Mouse (Mus musculus): ENCODE measurements around the gene Metrnl. TPM values are rescaled to one million over a fixed set of nuclear protein-coding genes. Genes with fewer than 3 reads are reported as not detected.

Metrnl gene
- polyA plus RNA-seq, 1 experiment from 2014 or later: 21.5 TPM

- Histone ChIP-seq H3K36me3 (ENCODE audit: control insufficient read depth, insufficient read depth, low read length) (no peaks in the 10 kb centered on the region), H3K27me3 (ENCODE audit: control insufficient read depth, insufficient read depth, low read length) (no peaks in the 10 kb centered on the region), H3K4me2 (ENCODE audit: low read depth, low read length) (no peak overlapping the region), H3K27ac (ENCODE audit: low read depth, low read length) (no peak overlapping the region), H3K9ac (replicated peaks; ENCODE audit: low read depth, low read length) (no peak overlapping the region), H3K9me3 (ENCODE audit: control insufficient read depth, low read length) (no peaks in the 10 kb centered on the region), H3K4me1 (ENCODE audit: control insufficient read depth, insufficient read depth, low read length) (no peaks in the 10 kb centered on the region), H3K4me3 (ENCODE audit: low read depth, low read length) (no peak overlapping the region)
- WGBS: 48% methylated on average over 3 of the region's 3 CpGs
- no peak for ATAC-seq (ENCODE audit: low read depth)
Observed at GRCm38 (mm10) chr11:121738616-121739015, 37.3 kb downstream of the Metrnl start.

- 53% methylated on average over 1 of the region's 1 CpGs for WGBS
- H3K9me3 ChIP-seq (ENCODE audit: control insufficient read depth, low read length): no peaks in the 10 kb centered on the region
- no peak for ATAC-seq (ENCODE audit: low read depth)
- H3K4me3 ChIP-seq (ENCODE audit: low read depth, low read length): no peak overlapping the region
- H3K9ac ChIP-seq (replicated peaks; ENCODE audit: low read depth, low read length): no peak overlapping the region
- no peaks in the 10 kb centered on the region for H3K36me3 ChIP-seq (ENCODE audit: control insufficient read depth, insufficient read depth, low read length)
- no peak overlapping the region for H3K27ac ChIP-seq (ENCODE audit: low read depth, low read length)
- no peak overlapping the region for H3K4me2 ChIP-seq (ENCODE audit: low read depth, low read length)
- H3K27me3 ChIP-seq (ENCODE audit: control insufficient read depth, insufficient read depth, low read length): no peaks in the 10 kb centered on the region
- no peaks in the 10 kb centered on the region for H3K4me1 ChIP-seq (ENCODE audit: control insufficient read depth, insufficient read depth, low read length)
Observed at GRCm38 (mm10) chr11:121740906-121741305, 39.6 kb downstream of the Metrnl start.

GRCm38 (mm10) chr11:121741433-121741832, 40.1 kb downstream of the Metrnl start:
- no peak overlapping the region for H3K27ac ChIP-seq (ENCODE audit: low read depth, low read length)
- H3K4me2 ChIP-seq (ENCODE audit: low read depth, low read length): no peak overlapping the region
- H3K27me3 ChIP-seq (ENCODE audit: control insufficient read depth, insufficient read depth, low read length): no peaks in the 10 kb centered on the region
- WGBS: 63% methylated on average over 1 of the region's 1 CpGs
- H3K36me3 ChIP-seq (ENCODE audit: control insufficient read depth, insufficient read depth, low read length): no peaks in the 10 kb centered on the region
- H3K9ac ChIP-seq (replicated peaks; ENCODE audit: low read depth, low read length): no peak overlapping the region
- H3K9me3 ChIP-seq (ENCODE audit: control insufficient read depth, low read length): no peaks in the 10 kb centered on the region
- no peak for ATAC-seq (ENCODE audit: low read depth)
- no peaks in the 10 kb centered on the region for H3K4me1 ChIP-seq (ENCODE audit: control insufficient read depth, insufficient read depth, low read length)
- no peak overlapping the region for H3K4me3 ChIP-seq (ENCODE audit: low read depth, low read length)

GRCm38 (mm10) chr11:121743113-121743512, 41.8 kb downstream of the Metrnl start:
- Histone ChIP-seq H3K4me3 (ENCODE audit: low read depth, low read length) (no peak overlapping the region), H3K9ac (replicated peaks; ENCODE audit: low read depth, low read length) (no peak overlapping the region), H3K4me1 (ENCODE audit: control insufficient read depth, insufficient read depth, low read length) (no peaks in the 10 kb centered on the region), H3K4me2 (ENCODE audit: low read depth, low read length) (no peak overlapping the region), H3K27ac (ENCODE audit: low read depth, low read length) (no peak overlapping the region), H3K36me3 (ENCODE audit: control insufficient read depth, insufficient read depth, low read length) (no peaks in the 10 kb centered on the region), H3K9me3 (ENCODE audit: control insufficient read depth, low read length) (no peaks in the 10 kb centered on the region), H3K27me3 (ENCODE audit: control insufficient read depth, insufficient read depth, low read length) (no peaks in the 10 kb centered on the region)
- 78% methylated on average over 1 of the region's 1 CpGs for WGBS
- no peak for ATAC-seq (ENCODE audit: low read depth)

- H3K36me3 ChIP-seq (ENCODE audit: control insufficient read depth, insufficient read depth, low read length): no peaks in the 10 kb centered on the region
- H3K4me1 ChIP-seq (ENCODE audit: control insufficient read depth, insufficient read depth, low read length): no peaks in the 10 kb centered on the region
- H3K27me3 ChIP-seq (ENCODE audit: control insufficient read depth, insufficient read depth, low read length): no peaks in the 10 kb centered on the region
- no peak overlapping the region for H3K4me2 ChIP-seq (ENCODE audit: low read depth, low read length)
- no peak for ATAC-seq (ENCODE audit: low read depth)
- H3K27ac ChIP-seq (ENCODE audit: low read depth, low read length): no peak overlapping the region
- H3K9ac ChIP-seq (replicated peaks; ENCODE audit: low read depth, low read length): no peak overlapping the region
- no peaks in the 10 kb centered on the region for H3K9me3 ChIP-seq (ENCODE audit: control insufficient read depth, low read length)
- no peak overlapping the region for H3K4me3 ChIP-seq (ENCODE audit: low read depth, low read length)
Observed at GRCm38 (mm10) chr11:121743915-121744628, 42.7 kb downstream of the Metrnl start.

- H3K4me2 ChIP-seq (ENCODE audit: low read depth, low read length): no peak overlapping the region
- 81% methylated on average over 12 of the region's 12 CpGs for WGBS
- no peak overlapping the region for H3K9ac ChIP-seq (replicated peaks; ENCODE audit: low read depth, low read length)
- ATAC-seq (ENCODE audit: low read depth): no peak
- no peaks in the 10 kb centered on the region for H3K27me3 ChIP-seq (ENCODE audit: control insufficient read depth, insufficient read depth, low read length)
- no peak overlapping the region for H3K4me3 ChIP-seq (ENCODE audit: low read depth, low read length)
- H3K9me3 ChIP-seq (ENCODE audit: control insufficient read depth, low read length): no peaks in the 10 kb centered on the region
- H3K36me3 ChIP-seq (ENCODE audit: control insufficient read depth, insufficient read depth, low read length): no peaks in the 10 kb centered on the region
- H3K27ac ChIP-seq (ENCODE audit: low read depth, low read length): no peak overlapping the region
- no peaks in the 10 kb centered on the region for H3K4me1 ChIP-seq (ENCODE audit: control insufficient read depth, insufficient read depth, low read length)
Observed at GRCm38 (mm10) chr11:121746941-121747494, 45.7 kb downstream of the Metrnl start.

GRCm38 (mm10) chr11:121748003-121748684, 46.8 kb downstream of the Metrnl start:
- 87% methylated on average over 5 of the region's 5 CpGs for WGBS
- Histone ChIP-seq H3K4me3 (ENCODE audit: low read depth, low read length) (no peak overlapping the region), H3K4me1 (ENCODE audit: control insufficient read depth, insufficient read depth, low read length) (no peaks in the 10 kb centered on the region), H3K27me3 (ENCODE audit: control insufficient read depth, insufficient read depth, low read length) (no peaks in the 10 kb centered on the region), H3K4me2 (ENCODE audit: low read depth, low read length) (no peak overlapping the region), H3K36me3 (ENCODE audit: control insufficient read depth, insufficient read depth, low read length) (no peaks in the 10 kb centered on the region), H3K27ac (ENCODE audit: low read depth, low read length) (no peak overlapping the region), H3K9ac (replicated peaks; ENCODE audit: low read depth, low read length) (no peak overlapping the region), H3K9me3 (ENCODE audit: control insufficient read depth, low read length) (no peaks in the 10 kb centered on the region)
- ATAC-seq (ENCODE audit: low read depth): no peak

Other genes starting within 250 kb of the Metrnl start
- gene Tbcd, start 249.6 kb upstream of the Metrnl start, polyA plus RNA-seq (2014; fragmentation: Nextera tagmentation; extraction: Ambion mirVana): 39.2 and 58.4 TPM in 2 replicates
- 0.32 and 0.49 TPM in 2 replicates for gene Zfp750, start 182.2 kb upstream of the Metrnl start, polyA plus RNA-seq (2014; fragmentation: Nextera tagmentation; extraction: Ambion mirVana)
- 6.0 and 6.1 TPM in 2 replicates for gene B3gntl1, start 28.4 kb upstream of the Metrnl start, polyA plus RNA-seq (2014; fragmentation: Nextera tagmentation; extraction: Ambion mirVana)
- 0.13 TPM in 1 of 2 replicates, not detected in the other for gene Ptchd3, start 128.7 kb downstream of the Metrnl start, polyA plus RNA-seq (2014; fragmentation: Nextera tagmentation; extraction: Ambion mirVana)